Mouse (Mus musculus): Measurements from ENCODE around the gene Olfr1331. TPM values are rescaled to one million over a fixed set of nuclear protein-coding genes. Genes with fewer than 3 reads are reported as not detected.
"Not testable (repeated sequence)": the region's sequence is repeated elsewhere in the genome, so short reads cannot be mapped to it uniquely, and the experiment has no call there.

Gene Olfr1331
- polyA plus RNA-seq (2012; rRNA removed) = not detected in 2 replicates

GRCm38 (mm10) chr4:118864349-118864748, at the start of gene Olfr1331:
TSS of gene Olfr1331 (plus strand) at chr4:118864649.
- Histone ChIP-seq H3K27me3 (ENCODE audit: control insufficient read depth, insufficient read depth, low read length) (no peaks in the 10 kb centered on the region), H3K27ac (ENCODE audit: insufficient read depth, low read length) (no peak within 1 kb of the TSS), H3K4me1 (ENCODE audit: control insufficient read depth, insufficient read depth, low read length) (no peaks in the 10 kb centered on the region; the same call in 1 of the 2 replicates), H3K4me3 (replicated peaks; ENCODE audit: insufficient read depth, low read depth, low read length) (no peak within 1 kb of the TSS)
- whole genome bisulfite sequencing = 98% methylated on average over 1 of the region's 1 CpGs
- no peak for DNase-seq
- TF ChIP-seq CTCF (IDR thresholded peaks at IDR 0.05; ENCODE audit: borderline replicate concordance, insufficient read depth, low read depth, low read length) (no peak), POLR2A (IDR thresholded peaks at IDR 0.05; ENCODE audit: borderline replicate concordance, insufficient read depth, low read length) (no peak)

GRCm38 (mm10) chr4:118818921-118819320, 45.5 kb upstream of the Olfr1331 start:
- Histone ChIP-seq H3K27ac (ENCODE audit: insufficient read depth, low read length) (no peak overlapping the region), H3K27me3 (ENCODE audit: control insufficient read depth, insufficient read depth, low read length) (no peaks in the 10 kb centered on the region), H3K4me1 (ENCODE audit: control insufficient read depth, insufficient read depth, low read length) (no peaks in the 10 kb centered on the region), H3K4me3 (replicated peaks; ENCODE audit: insufficient read depth, low read depth, low read length) (no peak overlapping the region)
- no peak for TF ChIP-seq CTCF (IDR thresholded peaks at IDR 0.05; ENCODE audit: borderline replicate concordance, insufficient read depth, low read depth, low read length)
- TF ChIP-seq POLR2A (IDR thresholded peaks at IDR 0.05; ENCODE audit: borderline replicate concordance, insufficient read depth, low read length) = no peak
- 23% methylated on average over 1 of the region's 1 CpGs for WGBS
- peak; percentile 8 to 32 for DNase-seq

DNA sequence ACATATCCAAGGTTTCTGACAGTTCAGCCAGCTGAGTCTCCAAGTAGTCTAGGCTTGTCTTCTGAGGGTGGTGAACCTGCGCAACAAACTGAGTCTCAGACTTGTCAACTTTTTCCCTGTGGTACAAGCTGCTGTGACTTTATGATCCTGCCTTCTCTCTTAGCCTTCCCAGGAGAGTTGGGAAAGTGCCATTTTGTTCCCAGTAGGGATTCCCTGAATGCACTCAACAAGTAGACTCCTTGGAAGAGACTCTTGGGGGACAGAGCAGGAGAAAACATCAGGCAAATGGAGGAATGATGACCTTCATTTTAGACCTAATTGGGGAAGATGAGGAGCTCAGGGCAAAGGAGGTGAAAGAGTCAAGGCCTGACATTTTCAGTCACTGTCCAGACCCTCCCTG, 28.3 kb upstream of the Olfr1331 start, which contains the start of gene Olfr1333:
Gene Olfr1333 (minus strand): TSS at position 101 of the 400 bp plus-strand sequence.
- H3K4me3 ChIP-seq (replicated peaks; ENCODE audit: insufficient read depth, low read depth, low read length) = no peak within 1 kb of the TSS
- no peaks in the 10 kb centered on the region for H3K4me1 ChIP-seq (ENCODE audit: control insufficient read depth, insufficient read depth, low read length)
- no peak within 1 kb of the TSS for H3K27ac ChIP-seq (ENCODE audit: insufficient read depth, low read length)
- no peak for DNase-seq
- TF ChIP-seq CTCF (IDR thresholded peaks at IDR 0.05; ENCODE audit: borderline replicate concordance, insufficient read depth, low read depth, low read length) (no peak), POLR2A (IDR thresholded peaks at IDR 0.05; ENCODE audit: borderline replicate concordance, insufficient read depth, low read length) (no peak)
- WGBS = 97% methylated on average over 1 of the region's 1 CpGs
- H3K27me3 ChIP-seq (ENCODE audit: control insufficient read depth, insufficient read depth, low read length) = no peaks in the 10 kb centered on the region

DNA sequence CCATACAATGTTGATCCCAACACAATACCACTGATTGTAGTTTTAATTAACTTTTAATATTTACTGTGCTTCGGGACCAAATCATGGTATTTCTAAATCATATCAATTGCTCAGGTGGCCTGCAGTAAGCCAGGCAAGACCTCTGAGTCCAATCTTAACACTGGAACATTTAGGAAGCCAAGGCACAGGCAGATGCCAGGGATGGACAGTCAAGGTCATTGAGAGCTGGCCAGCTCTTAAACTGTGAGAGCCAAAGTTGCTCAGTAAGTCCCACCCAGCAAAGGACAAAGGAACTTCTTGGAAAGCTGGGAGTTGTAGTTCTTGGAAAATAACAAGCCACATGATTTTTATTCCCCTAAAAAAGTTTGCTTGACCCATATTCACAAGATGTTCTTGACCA, 2.7 kb upstream of the Olfr1331 start:
- 83% methylated on average over 1 of the region's 1 CpGs for WGBS
- no peak for DNase-seq
- H3K4me3 ChIP-seq (replicated peaks; ENCODE audit: insufficient read depth, low read depth, low read length) = no peak overlapping the region
- TF ChIP-seq POLR2A (IDR thresholded peaks at IDR 0.05; ENCODE audit: borderline replicate concordance, insufficient read depth, low read length) (no peak), CTCF (IDR thresholded peaks at IDR 0.05; ENCODE audit: borderline replicate concordance, insufficient read depth, low read depth, low read length) (no peak)
- H3K27me3 ChIP-seq (ENCODE audit: control insufficient read depth, insufficient read depth, low read length) = no peaks in the 10 kb centered on the region
- no peak overlapping the region for H3K27ac ChIP-seq (ENCODE audit: insufficient read depth, low read length)
- no peaks in the 10 kb centered on the region for H3K4me1 ChIP-seq (ENCODE audit: control insufficient read depth, insufficient read depth, low read length)

DNA sequence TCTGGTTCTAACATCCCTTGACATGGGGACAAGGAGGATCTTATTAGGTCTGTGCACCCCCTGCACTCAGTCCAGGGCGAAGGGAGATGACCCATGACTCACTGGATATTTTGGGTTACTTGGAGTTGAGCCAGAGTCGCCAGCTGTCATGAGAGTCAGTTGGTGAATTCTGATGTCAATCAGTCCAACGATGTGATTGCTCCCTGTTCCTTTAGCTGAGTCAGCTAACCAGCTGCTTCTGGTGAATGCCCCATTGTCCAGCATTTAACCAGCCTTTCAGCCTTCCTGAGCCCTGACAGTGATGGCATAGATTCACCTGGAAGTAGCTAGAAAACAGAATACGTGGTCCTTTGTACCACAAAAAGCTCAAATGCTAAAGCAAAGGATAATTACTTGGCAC, 1.7 kb upstream of the Olfr1331 start:
- Histone ChIP-seq H3K27me3 (ENCODE audit: control insufficient read depth, insufficient read depth, low read length) (no peaks in the 10 kb centered on the region), H3K27ac (ENCODE audit: insufficient read depth, low read length) (no peak overlapping the region; the same call in 1 of the 2 replicates), H3K4me3 (replicated peaks; ENCODE audit: insufficient read depth, low read depth, low read length) (no peak overlapping the region), H3K4me1 (ENCODE audit: control insufficient read depth, insufficient read depth, low read length) (no peaks in the 10 kb centered on the region)
- WGBS = 13% methylated on average over 4 of the region's 4 CpGs
- peak; percentile 7 to 18 for DNase-seq
- TF ChIP-seq CTCF (IDR thresholded peaks at IDR 0.05; ENCODE audit: borderline replicate concordance, insufficient read depth, low read depth, low read length) (no peak), POLR2A (IDR thresholded peaks at IDR 0.05; ENCODE audit: borderline replicate concordance, insufficient read depth, low read length) (no peak)

DNA sequence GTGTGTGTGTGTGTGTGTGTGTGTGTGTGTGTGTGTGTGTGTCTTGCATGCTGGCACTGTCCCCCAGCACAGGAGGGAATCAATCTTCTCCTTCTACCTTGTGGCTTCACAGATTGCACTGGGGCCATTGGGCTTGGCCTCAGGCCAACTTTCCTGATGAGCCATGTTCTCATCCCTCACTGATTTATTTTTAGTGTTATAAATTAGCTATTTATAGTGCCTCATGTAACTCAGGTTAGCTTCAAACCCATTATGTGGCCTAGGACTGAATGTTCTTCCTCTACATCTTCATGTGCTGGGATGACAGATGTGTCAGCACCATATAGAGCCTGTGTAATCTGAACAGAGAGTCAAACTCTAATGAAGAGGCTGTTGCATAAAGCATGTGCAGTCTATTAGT, 3.1 kb downstream of the Olfr1331 start:
- no peak for TF ChIP-seq CTCF (IDR thresholded peaks at IDR 0.05; ENCODE audit: borderline replicate concordance, insufficient read depth, low read depth, low read length)
- no peak for TF ChIP-seq POLR2A (IDR thresholded peaks at IDR 0.05; ENCODE audit: borderline replicate concordance, insufficient read depth, low read length)
- Histone ChIP-seq H3K27ac (ENCODE audit: insufficient read depth, low read length) (no peak overlapping the region), H3K27me3 (ENCODE audit: control insufficient read depth, insufficient read depth, low read length) (no peaks in the 10 kb centered on the region), H3K4me3 (replicated peaks; ENCODE audit: insufficient read depth, low read depth, low read length) (no peak overlapping the region), H3K4me1 (ENCODE audit: control insufficient read depth, insufficient read depth, low read length) (no peaks in the 10 kb centered on the region; the same call in 1 of the 2 replicates)
- peak; percentile 16 to 34 for DNase-seq

- no peak within 1 kb of the TSS for H3K4me3 ChIP-seq (replicated peaks; ENCODE audit: insufficient read depth, low read depth, low read length)
- no peak within 1 kb of the TSS for H3K27ac ChIP-seq (ENCODE audit: insufficient read depth, low read length)
- H3K4me1 ChIP-seq (ENCODE audit: control insufficient read depth, insufficient read depth, low read length) = no peaks in the 10 kb centered on the region
- DNase-seq = no peak
- no peaks in the 10 kb centered on the region for H3K27me3 ChIP-seq (ENCODE audit: control insufficient read depth, insufficient read depth, low read length)
- WGBS = 78% methylated on average over 1 of the region's 1 CpGs
- TF ChIP-seq POLR2A (IDR thresholded peaks at IDR 0.05; ENCODE audit: borderline replicate concordance, insufficient read depth, low read length) (no peak), CTCF (IDR thresholded peaks at IDR 0.05; ENCODE audit: borderline replicate concordance, insufficient read depth, low read depth, low read length) (no peak)
Measured at GRCm38 (mm10) chr4:118888297-118888696, 23.8 kb downstream of the Olfr1331 start, which contains the start of gene Olfr1330. TSS of gene Olfr1330 (plus strand) at chr4:118888597.

DNA sequence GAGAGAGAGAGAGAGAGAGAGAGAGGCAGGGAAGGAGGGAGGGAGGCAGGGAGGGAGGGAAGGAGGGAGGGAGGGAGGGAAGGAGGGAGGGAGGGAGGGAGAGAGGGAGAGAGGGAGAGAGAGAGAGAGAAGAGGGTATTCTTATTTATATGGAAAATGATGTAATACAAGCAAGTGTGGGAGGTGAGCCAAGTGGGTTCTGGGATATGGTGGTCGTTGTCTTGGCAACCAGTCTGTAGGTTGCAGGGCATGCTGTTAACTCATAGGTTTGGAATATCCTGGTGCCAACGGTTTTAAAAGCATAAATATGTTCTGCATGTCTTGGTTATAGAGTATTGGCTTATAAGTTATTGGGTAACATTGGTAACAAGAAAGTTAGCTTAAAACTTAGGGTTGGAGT, 37.5 kb downstream of the Olfr1331 start:
- DNase-seq = no peak
- Histone ChIP-seq H3K27me3 (ENCODE audit: control insufficient read depth, insufficient read depth, low read length) (no peaks in the 10 kb centered on the region), H3K4me3 (replicated peaks; ENCODE audit: insufficient read depth, low read depth, low read length) (no peak overlapping the region), H3K27ac (ENCODE audit: insufficient read depth, low read length) (no peak overlapping the region), H3K4me1 (ENCODE audit: control insufficient read depth, insufficient read depth, low read length) (no peaks in the 10 kb centered on the region)
- TF ChIP-seq CTCF (IDR thresholded peaks at IDR 0.05; ENCODE audit: borderline replicate concordance, insufficient read depth, low read depth, low read length) = no peak
- TF ChIP-seq POLR2A (IDR thresholded peaks at IDR 0.05; ENCODE audit: borderline replicate concordance, insufficient read depth, low read length) = no peak
- 23% methylated on average over 2 of the region's 2 CpGs for WGBS

- not testable (repeated sequence) for H3K4me1 ChIP-seq (ENCODE audit: control insufficient read depth, insufficient read depth, low read length); H3K4me3 ChIP-seq (replicated peaks; ENCODE audit: insufficient read depth, low read depth, low read length); H3K27ac ChIP-seq (ENCODE audit: insufficient read depth, low read length); H3K27me3 ChIP-seq (ENCODE audit: control insufficient read depth, insufficient read depth, low read length); DNase-seq
- WGBS = 54% methylated on average over 2 of the region's 2 CpGs
Measured at GRCm38 (mm10) chr4:118917365-118917764, 52.9 kb downstream of the Olfr1331 start, which contains the start of gene Olfr1329. TSS of gene Olfr1329 (minus strand) at chr4:118917465.
